Mouse (Mus musculus): Measurements from ENCODE around the gene Shank3.

The Shank3 gene

DNA sequence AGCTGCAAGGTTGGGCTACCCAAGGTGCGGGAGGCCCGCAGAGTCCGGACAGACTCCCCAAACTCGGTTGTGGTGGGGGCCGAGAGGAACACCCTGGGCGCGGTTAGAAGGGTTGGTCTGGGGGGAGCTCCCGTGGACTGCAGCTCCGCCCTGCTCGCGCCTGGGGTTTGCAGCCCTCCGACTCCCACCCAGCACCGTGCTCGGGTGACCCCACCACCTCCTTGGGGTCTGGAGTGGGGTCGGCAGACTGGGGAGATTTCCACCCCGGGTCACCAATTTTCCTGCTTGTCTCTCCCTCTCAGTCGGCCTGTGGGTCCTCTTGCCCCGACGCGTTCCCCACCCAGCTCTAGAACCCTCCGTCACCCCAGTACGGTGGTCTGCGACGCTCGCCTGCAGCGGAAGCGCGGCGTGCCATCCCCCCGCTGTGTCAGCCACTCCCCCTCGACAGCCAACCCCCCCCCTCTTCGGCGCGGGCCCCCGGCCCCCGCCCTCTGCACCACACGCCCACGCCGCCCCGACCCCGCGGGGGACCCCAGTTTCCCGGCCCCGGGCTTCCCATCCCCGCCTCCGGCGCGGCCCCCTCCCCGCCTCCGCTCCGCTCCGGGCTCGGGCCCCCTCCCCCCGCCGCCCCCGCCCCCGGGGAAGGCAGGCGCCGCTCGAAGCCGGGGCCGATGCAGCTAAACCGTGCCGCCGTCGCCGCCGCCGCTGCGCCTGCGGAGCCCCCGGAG, at the start of gene Shank3:
Gene Shank3 (plus strand): TSS at position 663 of the 728 bp plus-strand sequence.
- DNase-seq, result peak; percentile 26 to 45

DNA sequence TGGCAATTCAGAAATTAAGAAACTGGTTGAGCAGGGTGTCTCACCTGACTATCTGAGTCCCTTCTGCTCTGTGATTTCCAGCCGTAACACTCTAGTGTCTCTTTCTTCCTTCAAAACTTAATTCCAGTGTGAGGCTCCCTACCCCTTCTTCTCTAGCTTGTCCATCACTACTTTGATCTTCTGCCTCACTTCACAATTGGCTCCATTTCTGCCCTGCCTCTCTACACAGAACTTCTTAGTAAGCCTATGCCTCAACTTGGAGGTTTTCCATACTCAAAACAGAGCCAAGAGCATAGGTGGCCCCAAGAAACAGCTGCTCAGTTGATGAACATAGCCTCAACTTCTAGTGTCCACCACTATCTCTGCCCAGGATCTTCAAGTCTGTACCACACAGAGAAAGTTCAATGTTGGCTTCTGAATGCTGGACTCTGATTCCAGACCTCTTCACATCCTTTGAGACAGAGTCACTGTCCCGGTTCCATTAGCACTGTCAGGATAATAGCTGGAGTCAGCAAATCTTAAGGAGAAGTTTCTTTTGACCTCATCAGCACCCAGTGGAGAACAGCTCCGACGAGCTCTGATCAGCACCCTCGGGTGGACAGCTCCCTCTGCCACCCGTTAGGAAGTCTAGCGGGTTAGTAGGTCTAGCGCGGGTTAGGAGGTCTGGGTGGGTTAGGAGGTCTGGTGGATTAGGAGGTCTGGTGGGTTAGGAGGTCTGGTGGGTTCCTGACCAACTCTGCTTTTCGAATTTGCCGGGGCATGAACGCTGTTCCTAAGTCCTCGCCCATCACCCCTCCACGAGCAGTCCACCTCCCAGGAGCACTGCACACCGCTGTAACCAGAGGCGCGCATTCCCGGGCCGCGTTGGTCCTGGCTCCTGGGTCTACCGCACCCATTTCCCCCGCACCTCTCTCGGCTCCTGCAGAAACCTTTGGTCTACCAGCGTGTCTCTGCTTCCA, 46.2 kb upstream of the Shank3 start:
- DNase-seq, result peak; percentile 65 to 76

DNA sequence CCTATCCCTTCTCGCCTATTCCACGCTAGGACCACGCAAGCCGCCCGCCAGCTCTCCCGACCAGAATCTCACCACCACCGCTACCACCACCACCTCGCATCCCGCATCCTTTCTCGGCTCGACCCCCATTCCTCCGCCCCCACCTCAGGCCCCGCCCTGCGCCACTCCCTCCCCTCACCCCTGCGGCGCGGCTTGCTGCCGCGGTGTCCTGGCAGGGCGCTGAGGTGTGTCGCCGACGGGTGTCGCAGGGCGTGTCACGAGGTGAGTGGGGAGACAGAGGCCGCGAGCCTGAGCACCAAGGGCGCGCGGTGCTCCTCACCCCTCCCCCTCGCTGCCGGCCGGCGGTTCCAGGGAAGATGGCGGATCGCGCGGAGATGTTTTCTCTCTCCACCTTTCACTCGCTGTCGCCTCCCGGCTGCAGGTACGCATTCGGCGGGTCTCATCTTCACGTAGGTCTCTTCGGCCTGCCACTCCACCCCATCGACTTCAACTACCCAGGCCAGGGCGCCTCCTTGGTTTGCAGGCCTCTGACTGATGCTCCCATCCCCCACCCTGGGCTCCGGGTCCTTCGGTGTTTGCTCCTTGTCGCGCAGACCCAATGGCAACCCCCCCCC, 45.5 kb upstream of the Shank3 start, which contains the start of gene Mapk8ip2:
Gene Mapk8ip2 (plus strand): TSS at position 49 of the 614 bp plus-strand sequence.
- no peak for DNase-seq

DNA sequence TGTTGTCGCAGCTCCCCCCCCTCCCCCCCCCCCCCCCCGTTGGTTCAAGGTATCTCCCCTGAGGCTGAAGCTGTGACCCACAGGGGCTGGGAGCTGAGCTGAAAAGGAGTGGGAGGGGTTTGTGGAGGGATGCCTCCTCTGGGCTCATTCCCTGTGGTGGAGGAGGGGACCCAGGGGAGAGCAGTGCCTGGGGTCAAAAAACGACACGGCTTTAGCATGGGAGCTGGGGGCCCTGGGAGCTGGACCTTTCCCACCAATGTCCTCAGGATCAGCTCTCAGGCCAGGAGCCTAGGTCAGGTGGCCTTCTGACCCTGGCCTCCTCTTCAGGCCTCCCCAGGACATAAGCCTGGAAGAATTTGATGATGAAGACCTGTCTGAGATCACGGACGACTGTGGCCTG, 44.6 kb upstream of the Shank3 start:
- DNase-seq, result no peak

DNA sequence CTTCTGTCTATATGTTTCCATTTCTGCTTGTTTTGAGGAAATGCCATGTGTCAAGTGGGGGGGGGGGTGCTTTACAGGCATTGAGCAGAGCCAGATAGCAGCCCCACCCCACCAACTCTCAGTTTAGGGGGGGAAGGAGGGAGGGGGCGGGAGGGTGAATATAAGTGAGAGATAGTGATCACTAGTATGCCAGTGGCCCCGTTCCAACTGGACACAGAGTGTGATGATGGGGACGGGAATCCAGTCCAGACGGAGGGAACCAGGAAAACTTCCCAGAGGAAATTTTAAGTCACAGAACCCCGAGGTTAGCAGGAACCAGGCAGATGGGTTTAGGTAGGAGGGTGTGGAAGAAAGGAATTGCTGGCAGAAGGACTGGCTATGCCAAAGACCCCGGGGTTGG, 43.8 kb upstream of the Shank3 start:
- DNase-seq, result no peak

DNA sequence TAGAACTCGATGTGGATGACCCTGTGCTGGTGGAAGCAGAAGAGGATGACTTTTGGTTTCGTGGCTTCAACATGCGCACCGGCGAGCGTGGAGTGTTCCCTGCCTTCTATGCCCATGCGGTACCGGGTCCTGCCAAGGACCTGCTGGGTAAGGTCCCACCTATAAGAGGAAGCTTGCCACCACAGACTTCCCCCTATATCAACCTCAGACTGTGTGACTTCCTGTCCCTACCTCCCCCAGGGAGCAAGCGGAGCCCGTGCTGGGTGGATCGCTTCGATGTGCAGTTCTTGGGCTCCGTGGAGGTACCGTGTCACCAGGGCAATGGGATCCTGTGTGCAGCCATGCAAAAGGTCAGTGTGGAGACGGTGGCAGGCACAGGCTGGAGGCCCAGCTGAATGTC, 40.5 kb upstream of the Shank3 start:
- no peak for DNase-seq

DNA sequence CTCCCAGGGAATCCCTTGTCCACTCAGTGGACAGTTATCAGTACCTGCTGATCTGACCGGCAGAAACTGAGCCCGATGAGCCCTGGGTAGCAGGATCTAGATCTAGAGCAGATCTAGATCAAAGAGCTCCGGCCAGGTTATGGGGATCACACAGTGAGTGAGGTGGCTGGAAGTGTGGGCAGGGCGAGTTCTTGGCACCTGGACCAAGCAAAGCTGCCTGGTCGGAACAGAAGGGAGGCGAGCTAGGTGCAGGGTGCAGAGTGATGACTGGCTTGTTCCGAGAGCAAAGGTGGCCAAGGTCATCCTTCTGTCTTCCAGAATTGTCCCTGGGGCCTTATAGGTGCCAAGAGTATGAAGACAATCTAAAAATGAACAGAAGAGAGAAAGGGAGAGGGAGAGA, 39.6 kb upstream of the Shank3 start:
- no peak for DNase-seq

DNA sequence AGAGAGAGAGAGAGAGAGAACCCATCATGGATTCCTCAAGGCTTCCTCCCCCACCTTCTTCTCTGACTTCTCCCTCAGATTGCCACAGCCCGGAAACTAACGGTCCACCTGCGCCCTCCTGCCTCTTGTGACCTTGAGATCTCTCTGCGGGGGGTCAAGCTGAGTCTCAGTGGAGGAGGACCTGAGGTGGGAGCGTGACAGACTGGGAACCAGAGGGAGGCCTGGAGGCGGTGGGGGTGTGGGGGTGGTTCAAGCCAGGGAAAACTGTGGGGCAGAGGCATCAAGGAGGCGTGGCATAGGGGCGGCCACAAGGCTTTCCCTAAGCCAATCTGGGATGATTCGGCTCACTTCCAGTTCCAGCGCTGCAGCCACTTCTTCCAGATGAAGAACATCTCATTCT, 39.1 kb upstream of the Shank3 start:
- no peak for DNase-seq

DNA sequence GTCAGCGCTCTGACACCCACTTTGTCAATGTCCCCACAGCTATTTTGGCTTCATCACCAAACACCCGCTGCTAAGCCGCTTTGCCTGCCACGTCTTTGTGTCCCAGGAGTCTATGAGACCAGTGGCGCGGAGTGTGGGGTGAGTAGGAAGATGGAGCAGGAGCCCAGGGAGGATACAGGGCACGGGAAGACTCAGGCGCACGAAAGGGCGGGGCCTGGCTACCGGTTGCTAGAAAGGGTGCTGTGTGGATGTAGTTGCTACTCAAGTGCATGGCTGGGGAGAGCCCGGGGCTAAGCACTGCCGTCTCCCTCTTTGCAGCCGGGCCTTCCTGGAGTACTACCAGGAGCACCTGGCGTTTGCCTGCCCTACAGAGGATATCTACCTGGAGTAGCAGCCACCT, 38.1 kb upstream of the Shank3 start:
- no peak for DNase-seq

DNA sequence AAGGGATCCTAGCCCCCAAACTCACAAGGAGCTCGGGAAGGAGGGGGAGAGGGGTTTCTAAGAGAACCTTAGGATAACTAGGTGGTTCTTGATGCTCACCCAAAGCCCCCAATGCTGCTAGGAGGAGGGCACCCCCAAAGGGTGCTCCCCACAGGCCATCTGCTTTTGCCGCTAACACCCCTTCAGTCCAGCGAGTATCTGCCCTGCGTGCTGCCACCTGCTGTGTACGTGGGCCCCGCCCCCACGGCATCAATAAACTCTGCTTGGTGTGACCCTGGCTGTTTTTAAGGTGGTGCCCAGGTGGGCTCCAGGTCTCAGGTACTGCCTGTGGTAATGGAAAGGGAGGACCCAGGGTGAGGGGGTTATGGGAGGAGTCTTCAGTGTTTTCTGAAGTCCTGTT, 37.2 kb upstream of the Shank3 start:
- DNase-seq, result no peak

DNA sequence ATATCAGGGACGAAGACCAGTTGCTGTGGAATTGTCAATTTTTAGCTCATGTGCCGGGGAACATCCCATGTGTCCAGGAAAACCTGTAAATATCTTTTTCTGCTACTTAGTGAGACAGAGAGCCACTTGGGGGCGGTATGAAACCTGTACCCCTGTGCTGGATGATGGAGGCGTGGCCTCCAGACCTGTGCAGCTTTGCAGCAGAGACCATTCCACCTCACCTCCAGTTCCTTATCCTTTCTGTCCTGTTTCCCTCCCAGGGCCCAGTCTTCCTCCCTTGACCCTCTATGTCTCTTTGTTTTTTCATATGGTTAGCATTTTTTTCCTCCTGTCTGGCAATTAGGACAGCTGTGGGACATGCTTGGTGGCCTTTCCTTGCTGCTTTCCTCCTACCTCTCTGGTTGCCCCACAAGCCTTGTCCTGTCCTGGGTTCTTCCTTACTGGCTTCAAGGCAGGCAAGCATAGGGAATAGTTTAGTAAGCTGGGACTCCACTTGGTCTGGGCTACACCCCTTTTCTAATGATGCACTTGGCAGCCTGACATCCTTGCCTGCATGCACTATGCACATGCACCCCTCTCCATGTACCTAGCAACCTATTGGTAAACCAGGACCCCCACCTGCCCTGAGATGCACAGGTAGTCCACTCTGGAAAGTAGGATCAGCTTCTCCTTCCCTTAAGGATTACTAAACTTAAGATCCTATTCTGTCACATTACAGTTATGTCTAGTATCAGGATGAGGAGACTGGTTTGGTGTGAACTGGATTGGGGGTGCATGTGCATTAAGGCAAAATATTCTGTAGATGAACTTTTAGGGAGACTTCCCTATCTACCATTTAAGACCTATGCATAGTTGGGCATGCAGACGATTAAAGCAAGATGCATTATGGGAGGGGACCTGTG, 35.8 kb upstream of the Shank3 start:
- DNase-seq, result no peak

DNA sequence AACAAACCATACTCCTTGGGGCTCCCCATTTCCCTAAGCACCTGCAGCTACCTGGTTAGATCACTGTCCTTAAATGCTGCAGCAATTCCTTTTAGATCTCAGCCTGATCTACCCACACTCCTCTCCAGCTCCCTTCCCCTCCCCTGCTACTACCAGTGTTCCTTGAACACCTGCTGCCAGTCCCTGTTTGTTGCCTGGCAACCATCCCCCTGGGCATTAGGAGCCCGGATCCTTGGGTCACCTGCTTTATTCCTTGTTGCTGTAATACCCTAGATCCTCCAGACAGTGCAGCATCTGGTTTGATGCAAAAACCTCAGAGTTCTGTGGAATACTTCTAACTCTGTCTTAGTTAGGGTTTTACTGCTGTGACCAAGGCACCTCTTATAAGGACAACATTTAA, 34.4 kb upstream of the Shank3 start:
- no peak for DNase-seq

DNA sequence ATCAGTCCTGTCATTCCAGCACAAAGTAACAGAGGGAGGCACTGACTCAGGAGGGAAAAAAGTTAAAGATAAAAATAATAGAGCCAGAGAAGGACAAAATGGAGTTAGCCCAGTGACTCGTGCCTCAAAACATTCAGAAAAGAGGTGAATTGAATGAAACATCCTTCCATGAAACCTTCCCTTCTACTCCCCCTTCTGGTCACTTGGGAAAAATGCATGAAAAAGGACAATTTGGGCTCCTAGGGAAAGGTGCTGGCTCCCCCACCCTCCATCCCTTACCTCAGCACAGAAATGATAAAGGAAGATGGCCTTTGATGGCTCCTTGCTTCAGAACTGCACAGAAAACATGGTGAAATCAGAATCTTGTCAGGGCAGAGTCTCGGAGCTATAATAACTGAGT, 30.8 kb upstream of the Shank3 start:
- no peak for DNase-seq

DNA sequence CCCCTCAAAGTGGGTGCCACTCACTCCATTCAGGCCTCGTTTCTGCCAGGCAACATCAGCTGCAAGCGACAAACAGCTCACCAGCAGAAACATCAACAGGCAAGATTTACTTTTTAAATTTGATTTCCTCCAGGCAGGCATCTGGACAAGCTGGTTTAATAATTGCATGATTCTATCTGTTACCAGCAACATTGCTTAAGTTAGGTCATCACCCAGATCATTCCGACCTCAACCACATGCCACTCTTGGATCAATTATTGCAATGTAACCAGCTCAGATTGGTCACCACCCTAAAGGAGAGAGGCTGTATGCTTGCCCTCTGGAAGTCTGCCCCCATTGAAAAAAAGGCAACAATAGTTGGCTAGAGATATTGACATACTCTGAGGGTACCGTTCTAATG, 27.9 kb upstream of the Shank3 start:
- DNase-seq, result no peak

DNA sequence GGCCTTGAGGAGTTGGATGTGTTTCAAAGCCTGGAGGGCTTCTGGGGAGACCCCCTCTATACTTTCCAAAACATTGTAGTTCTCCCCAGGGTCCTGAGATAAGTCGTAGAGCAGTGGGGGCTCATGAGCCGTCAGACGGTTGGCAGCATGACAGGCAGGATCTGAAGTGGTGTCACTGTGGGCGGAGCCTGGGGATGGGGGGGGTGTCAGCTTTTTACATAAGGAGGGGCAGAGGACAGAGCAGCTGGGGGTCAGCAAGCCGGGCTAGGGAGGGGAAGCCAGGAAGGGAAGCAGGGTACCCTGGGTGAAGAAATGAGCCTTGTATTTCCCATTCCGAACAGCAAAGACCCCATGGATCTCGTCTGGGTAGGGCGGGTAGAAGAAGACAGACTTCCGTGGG, 26.1 kb upstream of the Shank3 start:
- DNase-seq, result no peak

DNA sequence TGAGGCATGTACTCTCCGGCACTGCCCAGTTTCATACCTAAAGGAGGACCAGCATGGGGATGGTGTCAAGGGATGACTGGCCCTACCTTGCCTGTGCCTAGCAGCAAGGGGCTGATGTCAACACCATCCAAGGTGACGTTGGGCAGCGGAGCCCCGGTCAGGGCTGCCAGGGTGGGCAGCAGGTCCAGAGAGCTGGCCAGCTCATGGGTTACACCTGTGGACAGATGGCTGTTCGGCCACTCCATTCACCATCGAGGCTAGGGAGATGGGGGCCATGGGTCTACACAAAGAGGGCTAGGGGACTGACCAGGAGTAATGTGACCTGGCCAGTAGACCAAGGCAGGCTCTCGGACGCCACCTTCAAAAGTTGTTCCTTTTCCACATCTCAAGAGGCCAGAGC, 25.5 kb upstream of the Shank3 start:
- no peak for DNase-seq

DNA sequence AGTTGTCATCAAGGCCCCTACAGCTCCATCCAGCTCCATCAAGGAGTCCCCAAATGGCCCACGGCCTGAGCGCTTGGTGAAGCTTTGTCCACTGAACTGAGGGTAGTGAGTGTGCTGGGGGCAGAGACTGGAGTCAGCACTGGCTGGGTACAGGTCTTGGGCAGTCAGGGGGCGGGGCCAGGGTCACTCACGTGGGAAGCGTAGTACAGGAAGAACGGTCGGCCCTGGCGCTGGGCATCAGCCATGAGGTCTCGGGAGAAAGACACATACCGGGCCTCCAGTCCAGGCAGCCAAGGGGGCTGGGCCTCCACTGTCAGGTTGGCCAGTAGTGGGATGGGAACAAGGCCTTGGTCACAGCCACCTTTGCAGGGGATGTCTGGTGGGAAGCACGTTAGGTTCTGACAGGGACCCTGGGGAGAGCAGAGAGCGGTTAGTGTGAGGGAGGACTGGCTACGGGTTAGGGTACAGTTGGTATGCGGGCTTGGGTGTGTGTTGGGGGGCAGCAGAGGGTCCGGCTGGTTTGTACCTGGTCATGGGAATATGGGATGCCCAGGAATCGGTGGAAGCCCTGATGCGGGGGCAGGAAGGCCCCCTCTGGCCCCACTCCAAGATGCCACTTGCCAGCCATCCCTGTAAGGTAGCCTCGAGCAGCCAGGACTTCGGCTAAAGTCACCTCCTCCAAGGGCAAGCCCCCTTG, 24.7 kb upstream of the Shank3 start:
- DNase-seq, result no peak

DNA sequence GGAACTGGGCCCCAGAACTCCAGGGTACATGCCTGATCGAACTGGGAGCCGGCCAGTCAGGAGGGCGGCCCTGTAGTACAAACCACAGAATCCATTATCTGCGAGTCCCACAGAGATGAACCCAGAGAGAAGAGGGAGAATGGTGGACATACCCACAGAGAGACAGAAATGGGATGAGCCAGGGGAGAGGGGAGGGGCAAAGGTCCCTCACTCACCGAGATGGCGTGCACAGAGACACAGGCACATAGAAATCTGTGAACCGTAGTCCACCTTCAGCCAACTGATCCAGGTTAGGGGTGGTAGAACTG, 24.2 kb upstream of the Shank3 start:
- no peak for DNase-seq

DNA sequence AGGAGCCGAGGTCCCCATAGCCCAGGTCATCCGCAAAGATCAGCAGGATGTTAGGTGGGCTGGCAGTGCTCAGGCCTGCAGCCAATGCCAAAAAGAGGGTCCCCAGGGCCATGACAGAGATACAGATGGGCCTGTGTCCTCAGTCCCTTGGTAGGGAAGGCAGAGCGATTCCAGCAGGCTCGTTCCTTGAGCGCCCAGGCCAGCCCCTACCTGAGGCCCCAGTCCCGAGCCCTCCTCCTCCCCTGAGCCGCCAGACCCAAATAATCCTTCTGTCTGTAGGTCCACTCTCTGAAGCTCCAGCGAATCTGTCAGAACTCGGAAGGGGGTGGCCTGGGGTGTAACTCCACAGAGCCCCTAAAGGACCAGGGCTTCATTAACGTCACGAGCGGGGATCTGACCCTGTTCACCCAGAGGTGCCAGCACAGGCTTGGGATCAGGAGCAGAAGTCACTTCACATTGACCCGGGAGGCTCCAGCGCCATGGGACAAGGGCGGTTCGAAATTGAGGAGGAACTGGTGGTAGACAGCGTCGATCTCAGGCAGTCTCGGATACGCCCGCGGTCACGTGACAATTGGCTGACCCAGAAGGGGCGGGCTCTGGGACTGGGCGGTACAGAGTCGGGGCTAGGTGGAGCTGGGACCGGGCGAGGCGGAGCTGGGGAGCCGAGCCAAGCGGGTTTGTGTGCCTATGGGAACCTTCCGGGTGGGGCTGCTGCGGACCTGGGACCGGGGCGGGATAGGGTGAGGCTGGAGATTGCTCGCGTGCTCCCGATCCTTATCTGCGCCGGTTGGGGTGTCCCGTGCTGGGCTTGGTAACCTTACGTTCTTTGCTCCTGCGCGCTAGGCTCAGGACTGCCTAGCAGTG, 23.6 kb upstream of the Shank3 start:
- peak; percentile 96 for DNase-seq

DNA sequence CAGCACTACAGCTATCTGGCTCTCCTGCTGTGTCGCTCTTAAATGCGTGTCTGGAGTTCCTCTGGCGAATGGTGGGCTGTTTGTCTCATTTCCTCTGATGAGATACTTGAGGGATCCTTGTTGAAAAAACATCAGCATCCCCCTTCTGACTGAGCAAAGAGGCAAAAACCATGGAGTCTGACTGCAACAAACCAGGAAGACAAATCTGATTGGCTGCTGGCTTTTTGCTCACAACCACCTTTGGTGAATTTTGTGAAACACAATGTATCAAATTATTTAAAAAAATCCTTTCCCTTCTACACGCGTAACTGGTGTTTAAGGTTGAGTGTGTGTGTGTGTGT, 23.0 kb upstream of the Shank3 start:
- DNase-seq, result no peak

DNA sequence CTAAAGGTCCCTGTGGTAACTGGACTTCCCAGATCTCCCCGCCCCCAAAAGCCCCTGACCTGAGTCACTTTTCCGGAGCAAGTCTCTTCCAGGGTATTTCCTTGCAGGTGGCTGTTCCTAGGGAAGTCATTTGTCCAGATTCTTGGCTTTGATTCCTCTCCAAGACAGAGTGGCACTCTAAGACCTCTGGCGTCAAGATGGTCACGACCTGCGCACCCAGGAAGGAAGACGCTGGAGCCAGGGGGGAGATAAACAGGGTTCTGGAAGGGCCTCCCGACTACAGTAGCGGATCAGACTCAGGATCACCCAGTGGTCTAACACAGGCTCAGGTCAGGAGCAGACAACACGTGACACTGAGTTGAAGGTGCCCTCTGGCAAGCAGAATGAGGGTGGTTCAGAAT, 22.3 kb upstream of the Shank3 start, which contains the start of gene Arsa:
Gene Arsa (minus strand): TSS at position 335 of the 401 bp plus-strand sequence.
- peak; percentile 30 to 34 for DNase-seq

All from lung, postnatal 4 days (tissue).